Mouse (Mus musculus) erythroblast, embryonic 14.5 days (primary cell): ENCODE measurements around the gene Mdp1.

Experiments used
- GATA1 ChIP-seq: IDR thresholded peaks from 2 replicates; pipeline ENCODE4 v1.6.1; 2012; ENCODE audit warnings: low read length, inconsistent platforms, mixed read lengths
- TAL1 ChIP-seq: IDR thresholded peaks from 3 replicates; pipeline ENCODE4 v1.6.1; 2012; ENCODE audit warnings: low read length, inconsistent platforms, mixed read lengths

GRCm38 (mm10) chr14:55681160-55682117, 21.1 kb upstream of the Mdp1 start, which contains the start of gene Tinf2:
- TF ChIP-seq GATA1 (no peak), TAL1 (no peak)
